Mouse (Mus musculus): ENCODE data around the gene Galnt13.
"Not testable (repeated sequence)": the region's sequence is repeated elsewhere in the genome, so short reads cannot be mapped to it uniquely, and the experiment has no call there.

Galnt13 gene

GRCm38 (mm10) chr2:54936369-54936768 lies 500.3 kb downstream of the Galnt13 start:
- DNase-seq, result no peak

DNA sequence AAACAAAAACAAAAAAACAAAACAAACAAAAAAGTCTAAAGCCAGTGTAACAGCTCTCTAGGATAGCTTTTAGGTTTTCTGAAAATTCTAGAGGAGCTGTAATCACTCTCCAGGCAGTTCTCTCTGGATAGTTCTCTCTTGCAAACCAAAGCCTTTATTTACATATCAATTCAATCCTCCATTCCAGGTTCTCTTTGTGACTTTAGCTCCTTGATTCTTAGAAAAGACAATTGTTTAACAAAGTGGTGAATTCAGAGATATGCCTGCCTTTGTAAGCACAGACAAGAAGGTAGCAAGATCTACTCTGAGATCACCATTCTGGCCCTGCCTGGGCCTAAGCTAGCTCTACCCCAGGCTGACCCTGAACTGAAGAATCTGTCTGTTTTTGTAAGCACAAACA lies 501.2 kb downstream of the Galnt13 start:
- no peak for DNase-seq

DNA sequence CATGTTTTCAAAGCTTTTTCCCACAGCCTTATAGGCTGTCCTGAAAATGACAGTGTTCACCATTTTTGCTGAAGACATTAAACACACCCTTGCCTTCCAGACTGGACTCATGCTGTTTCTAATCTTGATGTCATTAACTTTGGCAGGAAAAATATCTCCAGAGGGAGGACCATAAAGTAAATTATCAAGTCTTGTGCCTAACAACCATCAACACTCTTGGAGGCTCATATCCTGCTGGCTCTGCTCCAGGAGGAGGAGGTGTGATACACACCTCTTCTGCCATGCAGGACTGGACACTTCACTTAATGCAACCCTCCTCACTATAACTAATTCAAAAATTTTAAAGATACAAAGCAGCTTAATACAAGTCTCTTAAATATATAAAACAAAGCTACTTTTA lies 502.0 kb downstream of the Galnt13 start:
- no peak for DNase-seq

DNA sequence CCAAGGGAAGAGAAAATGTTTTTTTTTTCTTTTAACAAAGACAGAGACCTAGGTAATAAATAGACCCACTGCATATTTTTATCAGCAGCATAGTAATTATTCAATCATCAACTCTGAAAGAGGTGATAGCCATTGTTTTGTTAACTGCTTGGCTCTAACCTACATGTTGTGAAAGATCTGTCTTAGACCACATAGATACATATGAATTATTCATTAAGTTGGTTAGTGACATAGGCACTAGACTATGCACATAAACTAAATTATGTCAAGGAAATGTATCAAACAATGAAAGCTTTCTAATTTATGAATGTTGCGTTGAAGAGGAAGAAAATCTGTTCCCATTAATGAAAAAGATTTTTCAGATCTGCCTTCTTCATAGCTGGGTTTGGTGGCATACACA lies 507.3 kb downstream of the Galnt13 start:
- no peak for DNase-seq

DNA sequence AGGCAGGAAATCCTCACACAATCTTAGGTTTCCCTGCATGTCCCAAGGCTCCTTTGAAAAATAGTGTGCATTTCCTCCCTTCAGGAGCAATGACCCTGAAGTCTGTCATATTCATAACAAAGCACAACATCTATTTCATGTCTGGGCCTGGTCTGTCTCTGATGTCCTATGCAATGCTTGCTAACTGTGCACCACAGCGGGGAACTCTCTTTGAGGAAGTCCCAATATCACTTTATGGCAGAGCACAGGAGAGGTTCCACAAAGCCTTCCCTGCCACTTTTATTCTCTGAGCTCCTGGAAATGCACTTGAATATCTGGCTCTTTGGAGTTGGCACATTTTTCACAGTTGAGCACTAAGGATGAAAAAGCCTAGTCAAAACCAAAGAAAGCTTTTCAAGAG lies 547.7 kb downstream of the Galnt13 start:
- peak; percentile 62 for DNase-seq

DNA sequence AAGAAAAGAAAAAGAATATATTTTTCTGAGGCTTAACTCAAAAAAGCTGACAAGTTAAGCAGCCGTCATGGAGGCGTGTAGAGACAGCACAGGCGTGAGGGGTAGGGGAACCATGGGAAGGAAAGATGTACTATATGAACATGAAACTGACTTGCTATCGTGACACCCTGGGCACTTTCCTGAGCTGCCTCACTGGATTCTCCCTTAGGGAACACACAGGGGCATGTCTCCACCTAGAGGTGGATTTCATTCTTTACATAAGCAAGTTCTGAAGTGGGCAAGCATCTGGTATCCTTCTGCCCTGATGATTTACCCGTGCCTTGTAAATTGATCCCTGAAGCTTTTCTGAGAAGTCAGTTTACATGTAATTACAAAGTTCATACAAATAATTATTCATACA lies 586.4 kb downstream of the Galnt13 start:
- DNase-seq, result not testable (repeated sequence)

DNA sequence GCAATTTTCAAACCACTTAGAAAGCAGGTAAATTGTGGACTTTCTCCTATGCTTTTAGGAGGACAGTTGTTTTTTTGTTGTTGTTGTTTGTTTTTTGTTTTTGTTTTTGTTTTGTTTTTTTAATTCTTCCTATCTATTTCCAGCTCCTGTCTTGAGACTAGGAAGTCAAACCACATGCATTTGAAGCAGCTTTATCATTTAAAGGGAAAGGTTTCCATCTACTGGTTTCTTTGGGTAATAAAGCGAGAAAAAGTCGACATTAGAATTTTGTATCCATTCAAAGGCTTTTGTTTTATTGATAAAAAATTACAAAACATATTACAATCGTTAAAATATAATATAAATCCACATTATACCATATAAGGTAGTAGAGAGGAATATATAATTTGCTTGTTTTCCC lies 598.5 kb downstream of the Galnt13 start:
- no peak for DNase-seq

GRCm38 (mm10) chr2:55065469-55066315 lies 629.6 kb downstream of the Galnt13 start:
- DNase-seq, result no peak

DNA sequence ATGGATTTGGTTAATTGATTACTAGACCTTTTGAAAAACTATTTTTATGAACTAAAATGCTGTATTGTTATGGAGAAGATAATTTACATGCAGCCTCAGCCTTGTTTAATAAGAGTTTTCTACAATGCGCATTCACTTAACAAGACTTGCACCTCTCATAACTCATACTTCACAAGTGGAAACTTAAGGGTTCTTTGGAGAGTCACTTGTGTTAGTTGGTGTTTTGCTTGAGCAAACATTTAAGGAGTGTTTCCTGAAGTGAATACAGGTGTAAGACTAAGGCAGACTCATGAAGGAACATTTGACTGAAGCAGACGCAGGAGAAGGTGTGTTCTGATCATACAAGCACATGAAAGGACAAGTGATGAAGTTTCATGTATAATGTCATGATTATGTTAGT lies 649.5 kb downstream of the Galnt13 start:
- DNase-seq, result no peak

GRCm38 (mm10) chr2:55088034-55088433 lies 651.9 kb downstream of the Galnt13 start:
- DNase-seq, result peak; percentile 16

DNA sequence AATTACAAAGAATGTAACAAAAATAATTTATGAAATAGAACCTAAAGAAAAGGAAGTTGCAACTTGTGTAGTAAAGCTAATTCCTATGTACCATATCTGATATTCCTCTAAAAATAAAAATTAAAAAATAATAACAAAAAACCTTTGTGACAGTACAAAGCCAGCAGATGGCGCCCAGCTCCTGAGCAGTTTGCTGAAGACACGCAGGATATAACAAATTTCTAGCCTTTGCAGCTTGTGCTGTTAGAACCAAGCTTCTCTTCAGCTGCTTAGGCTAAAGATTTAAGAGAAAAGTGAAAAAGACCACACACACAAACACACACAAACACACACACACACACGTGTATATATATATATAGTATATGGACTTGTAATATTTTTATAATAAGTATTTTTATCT lies 654.2 kb downstream of the Galnt13 start:
- peak; percentile 35 for DNase-seq

DNA sequence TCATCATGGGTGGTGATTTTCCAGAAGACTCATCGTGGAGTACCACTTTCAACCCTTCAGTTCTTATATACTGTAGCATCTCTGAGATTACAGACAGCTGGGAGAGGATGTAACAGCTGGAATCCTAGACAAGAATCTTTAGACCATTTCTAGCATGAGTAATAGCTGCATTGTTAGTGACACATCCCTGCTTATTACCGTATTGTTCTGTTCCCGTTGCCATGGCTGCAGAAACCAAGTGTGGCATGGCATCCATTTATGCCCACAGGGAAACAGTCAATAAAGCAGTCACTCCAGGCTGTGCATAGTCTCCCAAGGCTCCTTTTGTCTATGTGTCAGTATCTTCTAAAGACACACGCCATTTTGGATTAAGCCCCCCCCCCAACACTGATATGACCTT lies 655.4 kb downstream of the Galnt13 start:
- DNase-seq, result peak; percentile 11

- DNase-seq, result no peak
Observed at GRCm38 (mm10) chr2:55099100-55099499, 663.0 kb downstream of the Galnt13 start.

GRCm38 (mm10) chr2:55101279-55101678 lies 665.2 kb downstream of the Galnt13 start:
- no peak for DNase-seq

DNA sequence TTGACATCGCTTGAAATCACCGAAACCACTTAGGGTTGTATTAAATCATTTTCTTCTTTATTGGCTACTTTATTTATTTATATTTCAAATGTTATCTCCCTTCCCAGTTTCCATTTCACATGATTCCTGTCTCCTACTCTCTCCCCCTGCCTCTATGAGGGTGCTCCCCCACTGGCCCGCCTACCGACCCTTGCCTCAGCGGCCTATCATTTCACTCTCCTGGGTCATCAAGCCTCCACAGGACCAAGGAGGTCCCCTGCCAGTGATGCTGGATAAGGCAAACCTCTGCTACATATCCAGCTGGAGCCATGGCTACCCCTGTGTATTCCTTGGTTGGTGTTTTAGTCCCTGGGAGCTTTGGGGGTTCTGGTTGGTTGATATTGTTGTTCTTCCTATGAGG lies 667.4 kb downstream of the Galnt13 start:
- DNase-seq, result peak; percentile 78

DNA sequence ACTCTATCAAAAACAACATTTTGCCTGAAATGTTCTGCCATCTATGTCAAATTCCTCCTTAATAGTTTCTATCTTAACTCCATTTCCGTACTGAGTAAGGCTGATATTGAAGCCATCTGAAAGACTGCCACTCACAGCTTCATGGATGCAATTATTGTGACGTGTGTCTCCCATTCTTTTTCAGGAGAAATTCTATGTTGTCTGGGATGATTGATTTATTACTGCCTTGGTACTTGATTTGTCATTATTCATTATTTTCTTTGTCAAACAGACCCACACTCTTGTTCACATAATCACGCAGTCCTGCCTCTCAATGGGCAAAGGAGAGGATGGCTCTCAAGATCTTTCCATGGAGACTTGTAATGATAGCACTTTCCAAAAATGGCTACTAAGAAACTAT lies 671.7 kb downstream of the Galnt13 start:
- DNase-seq, result no peak

DNA sequence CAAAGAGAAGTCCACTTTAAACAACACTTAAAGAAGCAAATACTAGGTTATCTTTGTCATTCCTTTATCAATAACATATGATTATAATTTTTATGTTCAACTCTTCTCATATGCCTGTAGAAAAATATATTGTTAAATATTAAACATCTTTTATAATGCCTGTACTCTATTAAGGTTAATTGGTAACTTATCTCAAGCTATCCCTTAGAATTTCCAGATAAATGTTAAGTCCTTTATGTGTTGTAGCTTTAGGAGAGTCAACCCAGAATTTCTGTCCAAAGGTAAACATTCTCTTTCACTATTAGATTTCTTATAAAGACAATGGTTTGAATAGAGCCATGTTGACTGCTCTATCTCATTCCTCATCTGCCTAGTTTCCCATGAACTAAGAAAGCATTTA lies 717.0 kb downstream of the Galnt13 start:
- no peak for DNase-seq

- DNase-seq, result no peak
Observed at GRCm38 (mm10) chr2:55164781-55165180, 728.7 kb downstream of the Galnt13 start.

Data from heart, adult 11 months (tissue).